Mouse (Mus musculus): ENCODE measurements around the gene Gm6793.

The Gm6793 gene

GRCm38 (mm10) chr8:112014936-112015335 lies at the start of gene Gm6793:
Gene Gm6793 (minus strand): TSS chr8:112015036.
- no peak for DNase-seq (ENCODE audit: low read depth)

- peak; percentile 17 for DNase-seq (ENCODE audit: low read depth)
These were observed 46.5 kb upstream of the Gm6793 start for GRCm38 (mm10) chr8:112061372-112061771.

GRCm38 (mm10) chr8:112054456-112054855 lies 39.6 kb upstream of the Gm6793 start:
- no peak for DNase-seq (ENCODE audit: low read depth)

DNA sequence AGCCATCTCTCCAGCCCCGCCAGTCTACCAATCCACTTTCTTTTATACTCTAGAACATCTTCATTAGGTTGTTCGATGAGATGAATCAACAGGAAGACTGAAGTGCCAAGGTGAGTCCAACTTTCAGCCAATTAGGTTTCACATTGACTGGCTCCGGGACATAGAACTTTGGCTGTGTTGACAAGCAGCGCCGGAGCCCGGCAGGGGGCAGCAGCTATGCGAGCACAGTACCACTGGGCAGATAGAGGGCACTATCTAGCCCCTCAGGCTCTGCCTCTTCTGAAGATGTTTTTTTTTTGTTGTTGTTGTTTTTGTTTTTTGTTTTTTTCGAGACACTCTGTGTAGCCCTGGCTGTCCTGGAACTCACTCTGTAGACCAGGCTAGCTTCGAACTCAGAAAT lies 36.7 kb upstream of the Gm6793 start:
- no peak for DNase-seq (ENCODE audit: low read depth)

- DNase-seq (ENCODE audit: low read depth) = no peak
These were observed 35.1 kb upstream of the Gm6793 start for GRCm38 (mm10) chr8:112049984-112050383.

GRCm38 (mm10) chr8:112048293-112048692 lies 33.5 kb upstream of the Gm6793 start:
- DNase-seq (ENCODE audit: low read depth) = no peak

- peak; percentile 66 for DNase-seq (ENCODE audit: low read depth)
These were observed 31.1 kb upstream of the Gm6793 start for GRCm38 (mm10) chr8:112045896-112046295.

DNA sequence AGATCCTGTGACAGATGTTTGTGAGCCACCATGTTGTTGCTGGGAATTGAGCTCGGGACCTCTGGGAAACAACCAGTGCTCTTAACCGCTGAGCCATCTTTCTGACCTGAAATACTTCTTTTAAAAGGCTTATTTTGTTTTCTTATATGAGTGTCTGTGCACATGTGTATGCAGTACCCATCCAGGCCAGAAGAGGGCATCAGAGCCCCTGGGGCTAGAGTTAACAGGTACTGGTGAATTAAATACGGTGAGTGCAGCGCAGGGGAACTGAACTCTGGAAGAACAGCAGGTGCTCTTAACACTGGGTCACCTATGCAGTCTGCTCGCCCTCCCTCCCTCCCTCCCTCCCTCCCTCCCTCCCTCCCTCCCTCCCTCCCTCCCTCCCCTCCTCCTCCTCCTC lies 30.3 kb upstream of the Gm6793 start:
- DNase-seq (ENCODE audit: low read depth) = peak; percentile 15

GRCm38 (mm10) chr8:112037521-112037920 lies 22.7 kb upstream of the Gm6793 start:
- no peak for DNase-seq (ENCODE audit: low read depth)

DNA sequence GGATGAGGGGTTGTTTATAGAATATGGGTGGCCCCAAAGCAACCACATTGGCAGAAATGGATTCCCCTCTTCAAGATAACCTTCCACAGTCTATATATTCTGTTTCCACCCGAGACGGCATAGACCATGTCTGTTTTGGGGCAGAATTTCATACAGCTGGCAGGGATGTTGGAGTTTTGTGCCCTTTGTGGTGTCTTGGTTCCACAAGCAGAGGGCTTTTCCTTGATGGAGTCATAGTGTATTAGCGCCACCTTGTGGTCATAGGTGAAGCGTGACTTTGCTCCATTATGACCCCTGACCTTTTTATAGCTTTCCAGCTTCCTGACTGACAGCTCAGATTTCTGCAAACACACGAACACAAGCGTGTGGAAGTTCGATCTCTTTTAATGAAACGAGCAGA lies 19.8 kb upstream of the Gm6793 start:
- DNase-seq (ENCODE audit: low read depth) = peak; percentile 52

DNA sequence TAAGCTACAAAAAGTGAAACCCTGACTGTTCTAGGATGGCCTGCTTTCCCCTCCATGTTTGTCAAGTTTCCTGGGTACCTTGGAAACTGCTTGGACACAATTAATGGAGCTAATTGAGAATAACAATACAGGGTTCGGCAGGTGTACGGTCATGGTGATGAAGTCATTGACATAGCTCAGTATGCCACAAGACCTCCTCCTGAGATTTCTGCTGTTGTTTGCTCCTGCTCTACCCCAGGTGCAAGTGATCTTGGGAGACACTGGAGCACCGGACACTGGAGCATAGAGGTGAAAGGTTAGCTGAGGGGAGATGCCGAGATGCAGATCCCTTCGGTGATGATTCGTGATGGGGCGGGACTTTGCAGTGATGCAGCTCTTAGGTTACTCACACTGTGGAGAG lies 18.2 kb upstream of the Gm6793 start:
- DNase-seq (ENCODE audit: low read depth) = no peak

DNA sequence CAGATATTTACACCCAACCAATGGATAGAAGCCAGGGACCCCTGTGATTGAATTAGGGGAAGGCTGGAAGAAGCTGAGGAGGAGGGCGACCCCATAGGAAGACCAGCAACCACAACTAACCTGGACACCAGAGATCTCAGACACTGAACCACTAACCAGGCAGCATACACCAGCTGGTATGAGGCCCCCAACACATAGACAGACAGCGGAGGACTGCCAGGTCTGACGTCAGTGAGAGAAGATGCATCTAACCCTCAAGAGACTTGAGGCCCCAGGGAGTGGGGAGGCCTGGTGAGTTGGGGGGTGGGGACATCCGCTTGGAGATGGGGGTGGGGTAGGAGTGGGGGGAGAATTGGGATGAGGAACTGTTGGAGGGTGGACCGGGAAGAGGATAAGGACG lies 15.8 kb upstream of the Gm6793 start:
- DNase-seq (ENCODE audit: low read depth) = no peak

- no peak for DNase-seq (ENCODE audit: low read depth)
These were observed 14.6 kb upstream of the Gm6793 start for GRCm38 (mm10) chr8:112029455-112029854.

DNA sequence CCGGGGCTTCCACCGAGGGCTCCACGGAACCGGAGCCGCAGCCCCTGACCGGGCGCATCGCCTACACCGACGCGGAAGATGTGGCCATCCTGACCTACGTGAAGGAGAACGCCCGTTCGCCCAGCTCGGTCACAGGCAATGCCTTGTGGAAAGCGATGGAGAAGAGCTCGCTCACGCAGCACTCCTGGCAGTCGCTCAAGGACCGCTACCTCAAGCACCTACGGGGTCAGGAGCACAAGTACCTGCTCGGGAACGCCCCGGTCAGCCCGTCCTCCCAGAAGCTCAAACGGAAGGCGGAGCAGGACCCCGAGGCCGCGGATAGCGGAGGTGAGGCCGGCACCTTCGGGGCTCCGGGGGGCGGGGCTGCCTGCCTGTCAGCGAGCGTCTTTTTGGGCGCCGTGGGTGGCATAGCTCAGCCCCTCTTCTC lies 3.0 kb downstream of the Gm6793 start:
- DNase-seq (ENCODE audit: low read depth) = no peak

DNA sequence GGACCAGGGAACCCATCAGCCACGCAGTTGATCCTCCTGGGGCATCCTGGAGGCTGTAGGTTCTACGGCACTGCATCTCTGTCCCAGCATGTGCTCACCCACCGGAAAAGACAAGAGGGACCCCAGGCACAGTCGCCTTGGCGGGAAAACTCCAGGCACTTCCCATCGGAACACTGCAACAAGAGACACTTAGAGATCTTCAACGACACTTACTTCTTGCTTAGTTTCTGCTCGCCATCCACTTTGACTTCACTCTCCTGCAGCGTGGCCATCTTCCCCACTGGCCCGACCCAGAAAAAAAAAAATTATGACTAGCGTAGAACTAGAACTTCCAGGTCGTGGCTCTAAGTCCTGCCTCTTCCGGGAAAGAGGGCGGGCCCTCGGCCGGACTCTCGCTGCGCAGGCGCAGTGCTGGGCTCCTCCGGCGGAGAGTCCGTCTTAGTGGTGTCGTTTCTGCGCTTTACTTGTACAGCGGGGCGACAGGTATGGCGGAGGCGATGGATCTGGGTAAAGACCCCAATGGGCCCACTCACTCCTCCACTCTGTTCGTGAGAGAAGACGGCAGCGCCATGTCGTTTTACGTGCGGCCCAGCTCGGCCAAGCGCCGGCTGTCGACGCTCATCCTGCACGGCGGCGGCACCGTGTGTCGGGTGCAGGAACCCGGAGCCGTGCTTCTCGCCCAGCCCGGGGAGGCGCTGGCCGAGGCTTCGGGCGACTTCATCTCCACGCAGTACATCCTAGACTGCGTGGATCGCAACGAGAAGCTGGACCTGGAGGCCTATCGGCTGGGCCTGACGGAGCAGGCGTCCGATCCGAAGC lies 3.6 kb downstream of the Gm6793 start, which contains the start of the genes Kars and Terf2ip:
TSS of gene Kars (minus strand) at position 327 of the 819 bp plus-strand sequence.
TSS of gene Terf2ip (plus strand) at position 402 of the 819 bp plus-strand sequence.
- DNase-seq (ENCODE audit: low read depth) = peak; percentile 86

- DNase-seq (ENCODE audit: low read depth) = no peak
These were observed 5.3 kb downstream of the Gm6793 start for GRCm38 (mm10) chr8:112009558-112009957.

- no peak for DNase-seq (ENCODE audit: low read depth)
These were observed 7.2 kb downstream of the Gm6793 start for GRCm38 (mm10) chr8:112007669-112008068.

DNA sequence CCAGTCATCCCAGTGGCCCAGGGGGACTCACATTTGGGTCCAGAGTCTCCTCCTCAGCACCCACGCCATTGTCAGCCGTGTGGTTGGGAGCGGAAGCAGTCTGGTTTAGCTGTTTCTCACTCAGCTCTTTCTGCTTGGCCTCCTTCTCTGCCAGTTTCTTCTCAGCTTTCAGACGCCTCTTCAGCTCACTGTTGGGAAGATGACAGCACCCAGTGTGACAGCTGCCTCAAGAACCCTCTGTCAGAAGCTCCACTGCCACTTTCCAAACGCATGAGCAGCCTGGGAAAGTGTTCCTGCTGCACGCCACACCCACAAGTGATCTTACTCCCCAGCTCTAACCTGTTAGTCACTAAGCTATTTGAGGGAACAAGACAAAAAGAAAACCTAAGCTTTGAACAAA lies 9.2 kb downstream of the Gm6793 start:
- DNase-seq (ENCODE audit: low read depth) = no peak

DNA sequence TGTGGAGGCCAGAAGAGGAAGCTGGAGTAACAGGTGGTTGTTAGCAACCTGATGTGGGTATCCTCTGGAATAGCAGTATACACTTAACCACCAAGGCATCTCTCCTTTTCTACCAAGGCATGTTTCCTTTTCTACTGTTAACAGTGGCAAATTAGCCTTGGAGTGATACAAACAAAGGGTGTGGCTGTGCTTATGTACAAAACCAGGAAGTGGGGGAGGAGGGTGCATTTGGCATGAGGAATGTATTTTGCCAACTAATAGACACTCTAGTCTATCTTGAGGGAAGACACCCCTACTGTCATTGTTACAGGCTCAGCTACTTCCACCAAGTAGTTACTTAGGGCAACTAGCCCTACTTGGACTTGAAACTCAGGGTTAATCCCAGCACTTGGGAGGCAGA lies 10.1 kb downstream of the Gm6793 start:
- no peak for DNase-seq (ENCODE audit: low read depth)

- no peak for DNase-seq (ENCODE audit: low read depth)
These were observed 22.2 kb downstream of the Gm6793 start for GRCm38 (mm10) chr8:111992703-111993039.

DNA sequence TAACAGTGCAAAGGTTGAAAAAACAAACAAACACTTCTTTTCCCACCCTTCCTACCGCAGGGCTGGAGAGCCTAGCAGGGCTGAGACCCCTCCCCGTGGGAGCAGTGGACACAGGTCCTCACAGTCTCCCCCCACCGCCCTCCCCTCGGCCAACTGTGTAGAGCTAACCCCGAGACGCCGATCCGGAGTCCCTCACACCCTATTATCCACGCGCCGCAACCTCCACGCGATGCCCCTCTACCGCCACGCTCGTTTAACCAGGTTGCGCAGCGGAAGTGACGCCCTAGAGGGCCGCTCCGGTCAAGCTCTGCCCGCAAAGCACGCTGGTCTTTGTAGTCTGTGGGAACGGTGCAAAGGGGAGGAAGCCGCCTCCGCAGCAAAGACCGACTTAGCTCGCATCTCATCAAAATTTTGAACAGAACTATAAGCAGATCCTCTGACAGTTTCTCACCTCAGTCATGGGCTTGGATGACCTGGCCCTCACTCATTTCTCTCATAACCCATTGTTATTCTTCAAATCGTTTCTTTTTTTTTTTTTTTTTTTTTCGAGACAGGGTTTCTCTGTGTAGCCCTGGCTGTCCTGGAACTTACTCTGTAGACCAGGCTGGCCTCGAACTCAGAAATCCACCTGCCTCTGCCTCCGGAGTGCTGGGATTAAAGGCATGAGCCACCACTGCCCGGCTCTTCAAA lies 22.7 kb downstream of the Gm6793 start, which contains the start of gene Adat1:
TSS of gene Adat1 (minus strand) at position 290 of the 690 bp plus-strand sequence.
- peak; percentile 78 for DNase-seq (ENCODE audit: low read depth)

DNA sequence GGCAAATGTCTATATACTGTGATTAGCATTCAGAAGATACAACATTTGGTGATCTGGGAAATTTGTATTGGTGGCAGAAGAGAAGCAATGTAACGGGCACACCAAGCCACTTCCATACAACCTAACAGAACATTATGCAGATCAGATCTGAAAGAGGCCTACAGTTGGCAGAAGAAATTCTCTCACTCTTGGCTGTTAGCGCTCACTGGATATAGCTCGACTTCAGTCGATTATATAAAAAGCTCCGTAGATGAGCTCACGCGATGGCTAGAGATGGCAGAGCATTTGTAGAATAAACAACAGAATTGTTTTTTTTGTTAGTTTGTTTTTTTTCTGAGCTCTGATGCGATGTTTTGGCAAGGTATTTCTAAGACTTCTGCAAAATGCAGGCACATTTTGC lies 23.6 kb downstream of the Gm6793 start:
- no peak for DNase-seq (ENCODE audit: low read depth)

DNA sequence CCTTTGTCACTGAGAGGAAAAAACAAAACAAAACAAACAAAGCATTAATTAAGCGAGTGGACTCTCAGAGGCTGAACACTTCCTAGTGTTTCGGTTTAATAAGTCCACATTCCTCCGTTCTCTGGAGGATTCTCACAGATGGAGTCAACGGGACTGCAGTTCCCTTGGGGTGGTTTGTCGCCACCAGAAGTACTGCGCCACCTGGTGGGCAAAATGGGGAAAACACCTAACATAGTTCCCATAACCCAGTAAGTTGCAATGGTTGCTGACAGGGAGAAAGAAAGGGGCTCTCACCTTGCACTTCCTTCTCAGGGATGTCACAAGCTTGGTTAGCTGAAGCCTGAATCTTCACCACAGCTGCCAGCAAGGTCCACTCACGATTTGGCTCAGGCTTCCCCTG lies 24.9 kb downstream of the Gm6793 start:
- DNase-seq (ENCODE audit: low read depth) = peak; percentile 82
